Mouse (Mus musculus) neural tube, embryonic 12.5 days (tissue): ENCODE measurements around the gene Themis3. TPM values are rescaled to one million over a fixed set of nuclear protein-coding genes. Genes with fewer than 3 reads are reported as not detected.
A peak's percentile ranks its signal among the peaks of the same experiment; 100 is the strongest.

Experiments used
- ATAC-seq: fragments of 200-750 bp; cut with Nextera tagmentation; 2 replicates; pipeline ENCODE4 v1.8.0; 2017; ENCODE audit warnings: low read depth, mild to moderate bottlenecking, moderate TSS enrichment, moderate library complexity; ENCODE audit not compliant: low FRiP score
- H3K27ac ChIP-seq: fragments of 300-500 bp; sonication (generic); 2 replicates; pipeline ENCODE4 v1.5.1; 2016
- H3K27me3 ChIP-seq: fragments of 300-500 bp; sonication (generic); replicated peaks from 2 replicates; pipeline ENCODE4 v1.6.1; 2016; ENCODE audit warnings: mild to moderate bottlenecking
- H3K36me3 ChIP-seq: fragments of 300-500 bp; sonication (generic); 2 replicates; pipeline ENCODE4 v1.6.1; 2016; ENCODE audit warnings: mild to moderate bottlenecking
- H3K4me1 ChIP-seq: fragments of 300-500 bp; sonication (generic); 2 replicates; pipeline ENCODE4 v1.6.1; 2016
- H3K4me2 ChIP-seq: fragments of 300-500 bp; sonication (generic); replicated peaks from 2 replicates; pipeline ENCODE4 v1.6.1; 2016; ENCODE audit warnings: mild to moderate bottlenecking
- H3K4me3 ChIP-seq: fragments of 300-500 bp; sonication (generic); 2 replicates; pipeline ENCODE4 v1.5.1; 2016
- H3K9ac ChIP-seq: fragments of 300-500 bp; sonication (generic); 2 replicates; pipeline ENCODE4 v1.6.1; 2016; ENCODE audit warnings: mild to moderate bottlenecking
- H3K9me3 ChIP-seq: fragments of 300-500 bp; sonication (generic); 2 replicates; pipeline ENCODE4 v1.6.1; 2016; ENCODE audit warnings: mild to moderate bottlenecking
- WGBS: fragments of 180-500 bp; shearing (Covaris S2); methylation state at CpG from one replicate; pipeline ENCODE4 v1.1.7; 2016; 5-methylcytosine and 5-hydroxymethylcytosine counted together
- polyA plus RNA-seq: library from polyadenylated mRNA; unstranded; fragments of >200 nt; fragmentation: Nextera tagmentation; extraction: Ambion mirVana; gene quantifications from 2 replicates; pipeline ENCODE4 v1.2.1, GENCODE M21; 2016

Gene Themis3
- polyA plus RNA-seq = not detected in 2 replicates

- H3K36me3 ChIP-seq = no peaks in the 10 kb centered on the region
- no peaks in the 10 kb centered on the region for H3K9me3 ChIP-seq
- no peak within 1 kb of the TSS for H3K4me2 ChIP-seq
- H3K27me3 ChIP-seq = no peaks in the 10 kb centered on the region
- H3K27ac ChIP-seq = no peak within 1 kb of the TSS
- 73% methylated on average over 5 of the region's 5 CpGs for WGBS
- no peak for ATAC-seq
- H3K4me1 ChIP-seq = no peaks in the 10 kb centered on the region
- H3K9ac ChIP-seq = no peak within 1 kb of the TSS
- no peak within 1 kb of the TSS for H3K4me3 ChIP-seq
Observed at GRCm38 (mm10) chr17:66594435-66594834, at the start of gene Themis3. Gene Themis3 (minus strand): TSS chr17:66594621.

- H3K27ac ChIP-seq = no peak overlapping the region
- H3K36me3 ChIP-seq = no peaks in the 10 kb centered on the region
- 88% methylated on average over 7 of the region's 7 CpGs for WGBS
- H3K4me3 ChIP-seq = no peak overlapping the region
- no peaks in the 10 kb centered on the region for H3K4me1 ChIP-seq
- H3K4me2 ChIP-seq = no peak overlapping the region
- H3K9ac ChIP-seq = no peak overlapping the region
- ATAC-seq = no peak
- H3K27me3 ChIP-seq = no peaks in the 10 kb centered on the region
- 0 out of 2 replicates have a peak, but pooled peaks cover 5% of the 10 kb centered on the region for H3K9me3 ChIP-seq
Observed at GRCm38 (mm10) chr17:66637951-66638722, 43.7 kb upstream of the Themis3 start.

- ATAC-seq = no peak; the same call in 1 of the 2 replicates
- Histone ChIP-seq H3K4me3 (no peak overlapping the region), H3K4me2 (no peak overlapping the region), H3K27ac (no peak overlapping the region), H3K9me3 (no peaks in the 10 kb centered on the region), H3K4me1 (no peaks in the 10 kb centered on the region), H3K27me3 (no peaks in the 10 kb centered on the region), H3K9ac (no peak overlapping the region), H3K36me3 (no peaks in the 10 kb centered on the region)
- 71% methylated on average over 13 of the region's 13 CpGs for WGBS
Observed at GRCm38 (mm10) chr17:66619996-66620656, 25.7 kb upstream of the Themis3 start.

GRCm38 (mm10) chr17:66619255-66619826 is 24.9 kb upstream of the Themis3 start:
- ATAC-seq = peak; percentile 44; the same call in 1 of the 2 replicates

GRCm38 (mm10) chr17:66610032-66610431 is 15.6 kb upstream of the Themis3 start:
- Histone ChIP-seq H3K27ac (no peak overlapping the region), H3K27me3 (no peaks in the 10 kb centered on the region), H3K9me3 (no peaks in the 10 kb centered on the region), H3K4me2 (no peak overlapping the region), H3K4me3 (no peak overlapping the region), H3K9ac (no peak overlapping the region), H3K4me1 (no peaks in the 10 kb centered on the region), H3K36me3 (no peaks in the 10 kb centered on the region)
- ATAC-seq = no peak

More at GRCm38 (mm10) chr17:66619255-66619826, 24.9 kb upstream of the Themis3 start:
- H3K36me3 ChIP-seq = no peaks in the 10 kb centered on the region
- no peak overlapping the region for H3K9ac ChIP-seq
- H3K4me2 ChIP-seq = no peak overlapping the region
- 72% methylated on average over 3 of the region's 3 CpGs for WGBS
- H3K9me3 ChIP-seq = no peaks in the 10 kb centered on the region
- no peak overlapping the region for H3K27ac ChIP-seq
- no peaks in the 10 kb centered on the region for H3K4me1 ChIP-seq
- no peaks in the 10 kb centered on the region for H3K27me3 ChIP-seq
- no peak overlapping the region for H3K4me3 ChIP-seq

- Histone ChIP-seq H3K36me3 (no peaks in the 10 kb centered on the region), H3K27me3 (no peaks in the 10 kb centered on the region), H3K9ac (no peak overlapping the region), H3K4me1 (no peaks in the 10 kb centered on the region), H3K4me3 (no peak overlapping the region), H3K9me3 (no peaks in the 10 kb centered on the region), H3K27ac (no peak overlapping the region), H3K4me2 (no peak overlapping the region)
- no peak for ATAC-seq
- 71% methylated on average over 5 of the region's 5 CpGs for WGBS
Observed at GRCm38 (mm10) chr17:66604931-66605330, 10.5 kb upstream of the Themis3 start.

- Histone ChIP-seq H3K4me1 (no peaks in the 10 kb centered on the region), H3K4me2 (no peak overlapping the region), H3K27ac (no peak overlapping the region), H3K4me3 (no peak overlapping the region), H3K9me3 (no peaks in the 10 kb centered on the region), H3K9ac (no peak overlapping the region), H3K27me3 (no peaks in the 10 kb centered on the region), H3K36me3 (no peaks in the 10 kb centered on the region)
- ATAC-seq = no peak
- WGBS = 89% methylated on average over 2 of the region's 2 CpGs
Observed at GRCm38 (mm10) chr17:66601171-66601570, 6.8 kb upstream of the Themis3 start.

- 20% methylated on average over 3 of the region's 3 CpGs for WGBS
- no peak for ATAC-seq
- no peak overlapping the region for H3K4me3 ChIP-seq
Observed at GRCm38 (mm10) chr17:66595867-66596266, 1.4 kb upstream of the Themis3 start.

GRCm38 (mm10) chr17:66595256-66595655 is 835 bp upstream of the Themis3 start:
- H3K27ac ChIP-seq = no peak overlapping the region
- no peak overlapping the region for H3K4me2 ChIP-seq
- no peak overlapping the region for H3K9ac ChIP-seq
- no peaks in the 10 kb centered on the region for H3K36me3 ChIP-seq
- H3K4me1 ChIP-seq = no peaks in the 10 kb centered on the region
- H3K9me3 ChIP-seq = no peaks in the 10 kb centered on the region
- ATAC-seq = no peak
- H3K4me3 ChIP-seq = no peak overlapping the region
- no peaks in the 10 kb centered on the region for H3K27me3 ChIP-seq

More at GRCm38 (mm10) chr17:66595867-66596266, 1.4 kb upstream of the Themis3 start:
- Histone ChIP-seq H3K9ac (no peak overlapping the region), H3K4me1 (no peaks in the 10 kb centered on the region), H3K36me3 (no peaks in the 10 kb centered on the region), H3K4me2 (no peak overlapping the region), H3K27ac (no peak overlapping the region), H3K9me3 (no peaks in the 10 kb centered on the region), H3K27me3 (no peaks in the 10 kb centered on the region)

- no peak for ATAC-seq
- Histone ChIP-seq H3K4me3 (no peak overlapping the region), H3K27ac (no peak overlapping the region), H3K9me3 (no peaks in the 10 kb centered on the region), H3K9ac (no peak overlapping the region), H3K4me2 (no peak overlapping the region), H3K4me1 (no peaks in the 10 kb centered on the region), H3K36me3 (no peaks in the 10 kb centered on the region), H3K27me3 (no peaks in the 10 kb centered on the region)
- 80% methylated on average over 9 of the region's 9 CpGs for WGBS
Observed at GRCm38 (mm10) chr17:66590353-66591075, 3.9 kb downstream of the Themis3 start.

GRCm38 (mm10) chr17:66589864-66590263 is 4.6 kb downstream of the Themis3 start:
- no peak overlapping the region for H3K9ac ChIP-seq
- no peak for ATAC-seq
- H3K27me3 ChIP-seq = no peaks in the 10 kb centered on the region
- H3K4me2 ChIP-seq = no peak overlapping the region
- no peaks in the 10 kb centered on the region for H3K36me3 ChIP-seq
- no peaks in the 10 kb centered on the region for H3K4me1 ChIP-seq
- 81% methylated on average over 8 of the region's 8 CpGs for whole genome bisulfite sequencing
- H3K27ac ChIP-seq = no peak overlapping the region
- no peaks in the 10 kb centered on the region for H3K9me3 ChIP-seq
- no peak overlapping the region for H3K4me3 ChIP-seq

- H3K9ac ChIP-seq = no peak overlapping the region
- no peaks in the 10 kb centered on the region for H3K36me3 ChIP-seq
- ATAC-seq = no peak
- H3K27me3 ChIP-seq = no peaks in the 10 kb centered on the region
- no peak overlapping the region for H3K4me2 ChIP-seq
- no peak overlapping the region for H3K27ac ChIP-seq
- 82% methylated on average over 10 of the region's 10 CpGs for WGBS
- H3K4me1 ChIP-seq = no peaks in the 10 kb centered on the region
- H3K4me3 ChIP-seq = no peak overlapping the region
- no peaks in the 10 kb centered on the region for H3K9me3 ChIP-seq
Observed at GRCm38 (mm10) chr17:66586741-66587140, 7.7 kb downstream of the Themis3 start.
